Mouse (Mus musculus) lung, postnatal 0 days (tissue): ENCODE measurements around the gene Asic1.
A peak's percentile ranks its signal among the peaks of the same experiment; 100 is the strongest.

ENCODE experiments used
- CTCF ChIP-seq: IDR thresholded peaks from 2 replicates; pipeline ENCODE4 v1.5.1; 2016; ENCODE audit warnings: antibody characterized with exemption, mild to moderate bottlenecking
- EP300 ChIP-seq: IDR thresholded peaks from 2 replicates; pipeline ENCODE4 v1.6.1; 2016; ENCODE audit warnings: antibody characterized with exemption, mild to moderate bottlenecking, control low read depth

DNA sequence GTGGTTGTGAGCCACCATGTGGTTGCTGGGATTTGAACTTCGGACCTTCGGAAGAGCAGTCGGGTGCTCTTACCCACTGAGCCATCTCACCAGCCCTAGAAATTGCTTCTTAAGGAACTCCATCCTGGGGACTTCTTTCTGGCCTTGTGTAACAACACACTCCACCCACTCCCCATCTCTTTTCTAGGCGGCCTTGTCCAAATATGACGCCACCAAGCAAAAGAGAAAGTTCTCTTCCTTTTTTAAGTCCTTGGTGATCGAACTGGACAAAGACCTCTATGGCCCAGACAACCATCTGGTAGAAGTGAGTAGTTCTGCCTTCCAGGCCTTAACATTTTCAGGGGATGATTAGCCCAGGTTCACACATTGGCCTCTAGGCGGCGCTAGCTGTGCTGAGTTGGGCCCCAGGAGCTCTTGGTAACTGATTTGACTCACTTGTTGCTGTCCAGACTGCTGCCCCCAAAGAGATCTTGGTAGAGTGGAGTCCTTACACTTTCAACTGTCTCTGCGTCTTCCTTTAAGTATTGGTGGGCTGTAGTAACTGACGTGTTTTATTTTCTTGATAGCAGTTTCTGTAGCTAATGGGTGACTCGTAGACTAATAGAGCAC is 35.4 kb downstream of the Asic1 start, which contains the start of gene Gm17349:
- TF ChIP-seq EP300 (no peak), CTCF (peak; percentile 85)
